Mouse (Mus musculus): ENCODE measurements around the gene Hps4. TPM values are rescaled to one million over a fixed set of nuclear protein-coding genes. Genes with fewer than 3 reads are reported as not detected.
A peak's percentile ranks its signal among the peaks of the same experiment; 100 is the strongest.

Hps4 gene
- polyA plus RNA-seq, 1 experiment from 2014 or later = 36.0 TPM

- no peak overlapping the region for H3K4me3 ChIP-seq (replicated peaks; ENCODE audit: low read length)
- no peaks in the 10 kb centered on the region for H3K27me3 ChIP-seq (ENCODE audit: control insufficient read depth, insufficient read depth, low read length)
- WGBS = 93% methylated on average over 14 of the region's 14 CpGs
- no peak overlapping the region for H3K27ac ChIP-seq
- H3K4me2 ChIP-seq (replicated peaks) = no peak overlapping the region
- no peak overlapping the region for H3K9ac ChIP-seq
- no peak for DNase-seq (ENCODE audit: low spot score)
- no peak for ATAC-seq (ENCODE audit: low FRiP score)
- peaks cover 75% of the 10 kb centered on the region for H3K36me3 ChIP-seq (replicated peaks; ENCODE audit: control insufficient read depth, insufficient read depth)
- no peaks in the 10 kb centered on the region for H3K9me3 ChIP-seq (ENCODE audit: control insufficient read depth, low read length)
- H3K4me1 ChIP-seq (replicated peaks; ENCODE audit: control insufficient read depth, insufficient read depth, low read length) = peaks cover 15% of the 10 kb centered on the region
Measured at GRCm38 (mm10) chr5:112329805-112330564, 12.9 kb upstream of the Hps4 start.

GRCm38 (mm10) chr5:112335473-112335872 is 7.4 kb upstream of the Hps4 start:
- H3K9ac ChIP-seq = no peak overlapping the region
- H3K4me1 ChIP-seq (replicated peaks; ENCODE audit: control insufficient read depth, insufficient read depth, low read length) = no peaks in the 10 kb centered on the region
- no peak overlapping the region for H3K4me2 ChIP-seq (replicated peaks)
- no peaks in the 10 kb centered on the region for H3K9me3 ChIP-seq (ENCODE audit: control insufficient read depth, low read length)
- no peak overlapping the region for H3K4me3 ChIP-seq (replicated peaks; ENCODE audit: low read length)
- H3K36me3 ChIP-seq (replicated peaks; ENCODE audit: control insufficient read depth, insufficient read depth) = peaks cover 92% of the 10 kb centered on the region
- WGBS = 27% methylated on average over 2 of the region's 2 CpGs
- no peak overlapping the region for H3K27ac ChIP-seq
- DNase-seq (ENCODE audit: low spot score) (peak; percentile 47), ATAC-seq (ENCODE audit: low FRiP score) (no peak)
- no peaks in the 10 kb centered on the region for H3K27me3 ChIP-seq (ENCODE audit: control insufficient read depth, insufficient read depth, low read length)

- WGBS = 96% methylated on average over 22 of the region's 22 CpGs
- peaks cover 76% of the 10 kb centered on the region for H3K36me3 ChIP-seq (replicated peaks; ENCODE audit: control insufficient read depth, insufficient read depth)
- ATAC-seq (ENCODE audit: low FRiP score) = no peak
- no peaks in the 10 kb centered on the region for H3K27me3 ChIP-seq (ENCODE audit: control insufficient read depth, insufficient read depth, low read length)
- H3K4me3 ChIP-seq (replicated peaks; ENCODE audit: low read length) = no peak overlapping the region
- no peak for DNase-seq (ENCODE audit: low spot score)
- no peaks in the 10 kb centered on the region for H3K9me3 ChIP-seq (ENCODE audit: control insufficient read depth, low read length)
- no peak overlapping the region for H3K9ac ChIP-seq
- H3K4me2 ChIP-seq (replicated peaks) = no peak overlapping the region
- peaks cover 3% of the 10 kb centered on the region; the same call in 1 of the 2 replicates for H3K4me1 ChIP-seq (replicated peaks; ENCODE audit: control insufficient read depth, insufficient read depth, low read length)
- H3K27ac ChIP-seq = no peak overlapping the region
Measured at GRCm38 (mm10) chr5:112337004-112337403, 5.9 kb upstream of the Hps4 start.

GRCm38 (mm10) chr5:112339215-112339614 is 3.7 kb upstream of the Hps4 start:
- H3K4me1 ChIP-seq (replicated peaks; ENCODE audit: control insufficient read depth, insufficient read depth, low read length) = peaks cover 17% of the 10 kb centered on the region; the same call in 1 of the 2 replicates
- no peak overlapping the region for H3K9ac ChIP-seq
- ATAC-seq (ENCODE audit: low FRiP score) = no peak
- 77% methylated on average over 7 of the region's 7 CpGs for WGBS
- no peaks in the 10 kb centered on the region for H3K9me3 ChIP-seq (ENCODE audit: control insufficient read depth, low read length)
- H3K27me3 ChIP-seq (ENCODE audit: control insufficient read depth, insufficient read depth, low read length) = no peaks in the 10 kb centered on the region
- no peak overlapping the region for H3K4me3 ChIP-seq (replicated peaks; ENCODE audit: low read length)
- H3K4me2 ChIP-seq (replicated peaks) = no peak overlapping the region
- no peak overlapping the region for H3K27ac ChIP-seq
- peaks cover 54% of the 10 kb centered on the region for H3K36me3 ChIP-seq (replicated peaks; ENCODE audit: control insufficient read depth, insufficient read depth)
- no peak for DNase-seq (ENCODE audit: low spot score)

- Histone ChIP-seq H3K27me3 (ENCODE audit: control insufficient read depth, insufficient read depth, low read length) (no peaks in the 10 kb centered on the region), H3K9me3 (ENCODE audit: control insufficient read depth, low read length) (no peaks in the 10 kb centered on the region), H3K9ac (peak overlapping the region; percentile 84), H3K27ac (peak overlapping the region; percentile 58), H3K4me1 (replicated peaks; ENCODE audit: control insufficient read depth, insufficient read depth, low read length) (peaks cover 37% of the 10 kb centered on the region; the same call in 1 of the 2 replicates), H3K36me3 (replicated peaks; ENCODE audit: control insufficient read depth, insufficient read depth) (peaks cover 40% of the 10 kb centered on the region), H3K4me3 (replicated peaks; ENCODE audit: low read length) (peak overlapping the region; percentile 92), H3K4me2 (replicated peaks) (peak overlapping the region; percentile 84)
- under 1% methylated on average over 18 of the region's 24 CpGs for WGBS
- ATAC-seq (ENCODE audit: low FRiP score) (peak; percentile 75), DNase-seq (ENCODE audit: low spot score) (peak; percentile 56)
Measured at GRCm38 (mm10) chr5:112343205-112343595, 317 bp downstream of the Hps4 start.

GRCm38 (mm10) chr5:112344092-112344960 is 1.4 kb downstream of the Hps4 start:
- Histone ChIP-seq H3K27ac (no peak overlapping the region), H3K9me3 (ENCODE audit: control insufficient read depth, low read length) (no peaks in the 10 kb centered on the region), H3K9ac (0 out of 2 replicates have a peak overlapping the region, but pooled peaks have one; percentile 16), H3K36me3 (replicated peaks; ENCODE audit: control insufficient read depth, insufficient read depth) (peaks cover 40% of the 10 kb centered on the region), H3K4me1 (replicated peaks; ENCODE audit: control insufficient read depth, insufficient read depth, low read length) (peaks cover 37% of the 10 kb centered on the region; the same call in 1 of the 2 replicates), H3K4me3 (replicated peaks; ENCODE audit: low read length) (no peak overlapping the region), H3K27me3 (ENCODE audit: control insufficient read depth, insufficient read depth, low read length) (no peaks in the 10 kb centered on the region), H3K4me2 (replicated peaks) (no peak overlapping the region)
- DNase-seq (ENCODE audit: low spot score) (no peak), ATAC-seq (ENCODE audit: low FRiP score) (no peak)
- WGBS = 76% methylated on average over 6 of the region's 6 CpGs

- H3K36me3 ChIP-seq (replicated peaks; ENCODE audit: control insufficient read depth, insufficient read depth) = peaks cover 54% of the 10 kb centered on the region
- 84% methylated on average over 16 of the region's 16 CpGs for WGBS
- 0 out of 2 replicates have a peak overlapping the region, but pooled peaks have one; percentile 16 for H3K9ac ChIP-seq
Measured at GRCm38 (mm10) chr5:112346211-112346965, 3.5 kb downstream of the Hps4 start.

GRCm38 (mm10) chr5:112349169-112349568 is 6.3 kb downstream of the Hps4 start:
- Histone ChIP-seq H3K27ac (no peak overlapping the region), H3K9me3 (ENCODE audit: control insufficient read depth, low read length) (no peaks in the 10 kb centered on the region), H3K9ac (no peak overlapping the region), H3K27me3 (ENCODE audit: control insufficient read depth, insufficient read depth, low read length) (no peaks in the 10 kb centered on the region), H3K36me3 (replicated peaks; ENCODE audit: control insufficient read depth, insufficient read depth) (peaks cover 80% of the 10 kb centered on the region), H3K4me3 (replicated peaks; ENCODE audit: low read length) (no peak overlapping the region), H3K4me2 (replicated peaks) (no peak overlapping the region), H3K4me1 (replicated peaks; ENCODE audit: control insufficient read depth, insufficient read depth, low read length) (peaks cover 20% of the 10 kb centered on the region; the same call in 1 of the 2 replicates)
- ATAC-seq (ENCODE audit: low FRiP score) = no peak
- DNase-seq (ENCODE audit: low spot score) = no peak
- WGBS = 86% methylated on average over 8 of the region's 8 CpGs

More at GRCm38 (mm10) chr5:112346211-112346965, 3.5 kb downstream of the Hps4 start:
- H3K27ac ChIP-seq = no peak overlapping the region
- no peak overlapping the region for H3K4me3 ChIP-seq (replicated peaks; ENCODE audit: low read length)
- no peaks in the 10 kb centered on the region for H3K27me3 ChIP-seq (ENCODE audit: control insufficient read depth, insufficient read depth, low read length)
- no peak overlapping the region; the same call in 1 of the 2 replicates for H3K4me2 ChIP-seq (replicated peaks)
- DNase-seq (ENCODE audit: low spot score) (no peak), ATAC-seq (ENCODE audit: low FRiP score) (no peak)
- H3K4me1 ChIP-seq (replicated peaks; ENCODE audit: control insufficient read depth, insufficient read depth, low read length) = peaks cover 37% of the 10 kb centered on the region; the same call in 1 of the 2 replicates
- H3K9me3 ChIP-seq (ENCODE audit: control insufficient read depth, low read length) = no peaks in the 10 kb centered on the region

Data from hindbrain, embryonic 14.5 days (tissue).